Mouse (Mus musculus): ENCODE measurements at regions not wholly inside any gene's neighbourhood (a gene's known extent, or its start where the extent isn't known, plus 50 kb on each side); places are given as distances from the start of the nearest gene placed in this dataset.

GRCm38 (mm10) chr13:52185574-52185973, 339.1 kb downstream of the Gadd45g start:
- ATAC-seq = no peak
- no peak overlapping the region for H3K4me2 ChIP-seq (replicated peaks)
- no peak overlapping the region for H3K4me3 ChIP-seq (replicated peaks)
- WGBS = 90% methylated on average over 1 of the region's 1 CpGs
- H3K27me3 ChIP-seq (replicated peaks) = no peaks in the 10 kb centered on the region; the same call in 1 of the 2 replicates
- no peaks in the 10 kb centered on the region for H3K9me3 ChIP-seq
- no peak overlapping the region for H3K9ac ChIP-seq
- no peak overlapping the region for H3K27ac ChIP-seq
- H3K4me1 ChIP-seq (replicated peaks) = no peaks in the 10 kb centered on the region
- H3K36me3 ChIP-seq = no peaks in the 10 kb centered on the region

GRCm38 (mm10) chr13:52187841-52188604, 341.5 kb downstream of the Gadd45g start:
- no peak overlapping the region for H3K9ac ChIP-seq
- H3K27ac ChIP-seq = no peak overlapping the region
- H3K27me3 ChIP-seq (replicated peaks) = no peaks in the 10 kb centered on the region; the same call in 1 of the 2 replicates
- H3K4me1 ChIP-seq (replicated peaks) = no peaks in the 10 kb centered on the region
- no peak overlapping the region for H3K4me3 ChIP-seq (replicated peaks)
- no peak overlapping the region for H3K4me2 ChIP-seq (replicated peaks)
- no peaks in the 10 kb centered on the region for H3K36me3 ChIP-seq
- WGBS = 87% methylated on average over 8 of the region's 8 CpGs
- H3K9me3 ChIP-seq = no peaks in the 10 kb centered on the region
- ATAC-seq = no peak

GRCm38 (mm10) chr13:52188605-52189003, 342.1 kb downstream of the Gadd45g start:
- Histone ChIP-seq H3K9me3 (no peaks in the 10 kb centered on the region), H3K4me3 (replicated peaks) (no peak overlapping the region), H3K27me3 (replicated peaks) (no peaks in the 10 kb centered on the region; the same call in 1 of the 2 replicates), H3K9ac (no peak overlapping the region), H3K27ac (no peak overlapping the region), H3K4me2 (replicated peaks) (no peak overlapping the region), H3K4me1 (replicated peaks) (no peaks in the 10 kb centered on the region), H3K36me3 (no peaks in the 10 kb centered on the region)
- no peak for ATAC-seq
- WGBS = 79% methylated on average over 2 of the region's 2 CpGs

- no peak overlapping the region for H3K4me2 ChIP-seq (replicated peaks)
- 71% methylated on average over 10 of the region's 10 CpGs for WGBS
- H3K27ac ChIP-seq = no peak overlapping the region
- no peaks in the 10 kb centered on the region for H3K36me3 ChIP-seq
- no peaks in the 10 kb centered on the region; the same call in 1 of the 2 replicates for H3K27me3 ChIP-seq (replicated peaks)
- no peaks in the 10 kb centered on the region for H3K9me3 ChIP-seq
- no peak overlapping the region for H3K4me3 ChIP-seq (replicated peaks)
- no peak overlapping the region for H3K9ac ChIP-seq
- no peaks in the 10 kb centered on the region for H3K4me1 ChIP-seq (replicated peaks)
- no peak for ATAC-seq
These were observed 341.6 kb downstream of the Diras2 start for GRCm38 (mm10) chr13:52189382-52189923.

- ATAC-seq = peak; percentile 46
- 52% methylated on average over 9 of the region's 9 CpGs for WGBS
- no peak overlapping the region for H3K4me3 ChIP-seq (replicated peaks)
These were observed 340.8 kb downstream of the Diras2 start for GRCm38 (mm10) chr13:52190256-52190655.

GRCm38 (mm10) chr13:52190848-52191590, 340.1 kb downstream of the Diras2 start:
- no peaks in the 10 kb centered on the region for H3K9me3 ChIP-seq
- no peak overlapping the region for H3K27ac ChIP-seq
- H3K9ac ChIP-seq = no peak overlapping the region
- ATAC-seq = no peak
- H3K27me3 ChIP-seq (replicated peaks) = no peaks in the 10 kb centered on the region
- no peaks in the 10 kb centered on the region for H3K36me3 ChIP-seq
- no peak overlapping the region for H3K4me2 ChIP-seq (replicated peaks)
- H3K4me3 ChIP-seq (replicated peaks) = no peak overlapping the region
- 69% methylated on average over 15 of the region's 15 CpGs for WGBS
- no peaks in the 10 kb centered on the region for H3K4me1 ChIP-seq (replicated peaks)

More at GRCm38 (mm10) chr13:52190256-52190655, 340.8 kb downstream of the Diras2 start:
- Histone ChIP-seq H3K4me1 (replicated peaks) (no peaks in the 10 kb centered on the region), H3K27me3 (replicated peaks) (no peaks in the 10 kb centered on the region; the same call in 1 of the 2 replicates), H3K9ac (no peak overlapping the region), H3K27ac (no peak overlapping the region), H3K36me3 (no peaks in the 10 kb centered on the region), H3K9me3 (no peaks in the 10 kb centered on the region), H3K4me2 (replicated peaks) (no peak overlapping the region)

GRCm38 (mm10) chr13:52196917-52197316, 334.2 kb downstream of the Diras2 start:
- no peak for ATAC-seq
- H3K27me3 ChIP-seq (replicated peaks) = no peaks in the 10 kb centered on the region

GRCm38 (mm10) chr13:52198649-52199348, 332.3 kb downstream of the Diras2 start:
- Histone ChIP-seq H3K27me3 (replicated peaks) (no peaks in the 10 kb centered on the region), H3K27ac (no peak overlapping the region), H3K4me1 (replicated peaks) (no peaks in the 10 kb centered on the region), H3K4me2 (replicated peaks) (no peak overlapping the region), H3K9ac (no peak overlapping the region), H3K36me3 (no peaks in the 10 kb centered on the region), H3K9me3 (no peaks in the 10 kb centered on the region), H3K4me3 (replicated peaks) (no peak overlapping the region)
- no peak for ATAC-seq
- WGBS = 84% methylated on average over 7 of the region's 7 CpGs

More at GRCm38 (mm10) chr13:52196917-52197316, 334.2 kb downstream of the Diras2 start:
- H3K9me3 ChIP-seq = no peaks in the 10 kb centered on the region
- H3K4me2 ChIP-seq (replicated peaks) = no peak overlapping the region
- H3K4me1 ChIP-seq (replicated peaks) = no peaks in the 10 kb centered on the region
- no peaks in the 10 kb centered on the region for H3K36me3 ChIP-seq
- no peak overlapping the region for H3K9ac ChIP-seq
- H3K4me3 ChIP-seq (replicated peaks) = no peak overlapping the region
- no peak overlapping the region for H3K27ac ChIP-seq
- 73% methylated on average over 5 of the region's 5 CpGs for WGBS

GRCm38 (mm10) chr13:52202372-52202771, 328.7 kb downstream of the Diras2 start:
- Histone ChIP-seq H3K9me3 (no peaks in the 10 kb centered on the region), H3K36me3 (no peaks in the 10 kb centered on the region), H3K4me1 (replicated peaks) (no peaks in the 10 kb centered on the region), H3K27me3 (replicated peaks) (no peaks in the 10 kb centered on the region), H3K9ac (no peak overlapping the region), H3K4me3 (replicated peaks) (no peak overlapping the region), H3K4me2 (replicated peaks) (no peak overlapping the region), H3K27ac (no peak overlapping the region)
- ATAC-seq = no peak
- 75% methylated on average over 1 of the region's 1 CpGs for WGBS

- no peaks in the 10 kb centered on the region for H3K27me3 ChIP-seq (replicated peaks)
- H3K4me2 ChIP-seq (replicated peaks) = no peak overlapping the region
- 74% methylated on average over 4 of the region's 4 CpGs for WGBS
- no peak overlapping the region for H3K27ac ChIP-seq
- H3K4me3 ChIP-seq (replicated peaks) = no peak overlapping the region
- no peaks in the 10 kb centered on the region for H3K4me1 ChIP-seq (replicated peaks)
- no peak for ATAC-seq
- H3K9ac ChIP-seq = no peak overlapping the region
- H3K36me3 ChIP-seq = no peaks in the 10 kb centered on the region
- H3K9me3 ChIP-seq = no peaks in the 10 kb centered on the region
These were observed 325.1 kb downstream of the Diras2 start for GRCm38 (mm10) chr13:52205951-52206350.

GRCm38 (mm10) chr13:52216343-52216742, 314.7 kb downstream of the Diras2 start:
- H3K4me2 ChIP-seq (replicated peaks) = no peak overlapping the region
- no peak overlapping the region for H3K27ac ChIP-seq
- H3K27me3 ChIP-seq (replicated peaks) = no peaks in the 10 kb centered on the region
- H3K4me3 ChIP-seq (replicated peaks) = no peak overlapping the region
- no peaks in the 10 kb centered on the region for H3K9me3 ChIP-seq
- H3K4me1 ChIP-seq (replicated peaks) = no peaks in the 10 kb centered on the region
- H3K36me3 ChIP-seq = no peaks in the 10 kb centered on the region
- no peak for ATAC-seq
- no peak overlapping the region for H3K9ac ChIP-seq
- 81% methylated on average over 5 of the region's 5 CpGs for WGBS

GRCm38 (mm10) chr13:52217066-52217465, 314.0 kb downstream of the Diras2 start:
- no peaks in the 10 kb centered on the region for H3K36me3 ChIP-seq
- no peak overlapping the region for H3K4me3 ChIP-seq (replicated peaks)
- H3K9ac ChIP-seq = no peak overlapping the region
- ATAC-seq = no peak
- H3K27me3 ChIP-seq (replicated peaks) = no peaks in the 10 kb centered on the region
- H3K9me3 ChIP-seq = no peaks in the 10 kb centered on the region
- WGBS = 41% methylated on average over 5 of the region's 5 CpGs
- no peak overlapping the region for H3K27ac ChIP-seq
- H3K4me1 ChIP-seq (replicated peaks) = peaks cover 2% of the 10 kb centered on the region
- H3K4me2 ChIP-seq (replicated peaks) = no peak overlapping the region

Measured in intestine, embryonic 15.5 days (tissue).